Mouse (Mus musculus): ENCODE measurements at regions not wholly inside any gene's neighbourhood (a gene's known extent, or its start where the extent isn't known, plus 50 kb on each side); places are given as distances from the start of the nearest gene placed in this dataset.

DNA sequence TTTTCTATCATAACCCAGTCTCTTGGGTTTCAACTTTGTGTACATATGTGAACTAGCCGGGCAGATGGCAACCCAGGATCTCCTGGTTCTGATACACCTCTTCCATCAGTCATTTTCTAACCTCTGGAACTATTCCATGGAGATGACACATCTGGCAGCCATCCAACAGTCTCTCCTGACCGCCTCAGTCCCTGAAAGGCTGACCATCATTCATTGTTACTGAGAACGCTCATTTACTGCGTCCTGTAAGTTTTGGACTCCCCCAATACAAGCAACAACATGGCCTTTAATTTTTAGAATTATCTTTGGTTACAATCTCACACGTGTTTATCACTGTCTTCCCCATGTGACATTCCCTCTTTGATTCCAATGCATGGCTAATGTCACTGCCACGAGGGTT lies 166.8 kb downstream of the Hhipl2 start:
- WGBS = 70% methylated on average over 6 of the region's 6 CpGs
- Histone ChIP-seq H3K9me3 (ENCODE audit: control insufficient read depth, low read length) (no peaks in the 10 kb centered on the region), H3K27me3 (ENCODE audit: control insufficient read depth, insufficient read depth, low read length) (no peaks in the 10 kb centered on the region), H3K36me3 (ENCODE audit: control insufficient read depth, insufficient read depth, low read length) (no peaks in the 10 kb centered on the region), H3K4me3 (ENCODE audit: control insufficient read depth in 1 of 2, insufficient read depth in 1 of 2, low read depth in 1 of 2, low read length in 2 of 2) (no peak overlapping the region), H3K4me2 (ENCODE audit: low read length) (no peak overlapping the region), H3K9ac (ENCODE audit: low read length) (no peak overlapping the region), H3K27ac (replicated peaks in 1 of 2; ENCODE audit: control insufficient read depth in 1 of 2, insufficient read depth in 1 of 2, low read depth in 2 of 2, low read length in 2 of 2) (no peak overlapping the region), H3K4me1 (ENCODE audit: control insufficient read depth in 2 of 2, insufficient read depth in 2 of 2, low read length in 2 of 2) (no peaks in the 10 kb centered on the region)
- no peak for ATAC-seq (ENCODE audit: insufficient number of reproducible peaks, insufficient read depth, low FRiP score, low read depth)

DNA sequence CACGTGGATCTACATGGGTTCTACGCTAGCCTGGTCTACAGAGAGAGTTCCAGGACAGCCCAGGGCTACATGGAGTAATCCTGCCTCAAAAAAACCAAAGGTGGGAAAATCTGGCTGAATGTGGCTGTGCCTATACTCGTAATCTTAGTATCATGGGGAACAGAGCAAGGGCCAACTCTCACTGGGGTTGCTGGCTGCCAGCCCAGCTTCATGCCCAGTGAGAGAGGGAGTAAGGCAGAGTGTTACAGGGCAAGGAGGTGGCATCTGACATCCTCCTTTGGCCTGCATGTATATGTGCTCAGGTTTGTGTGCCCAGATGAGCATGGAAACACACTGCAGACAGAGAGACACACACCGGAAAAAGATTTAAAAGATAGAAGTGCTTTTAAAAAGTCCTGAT lies 168.4 kb downstream of the Hhipl2 start:
- Histone ChIP-seq H3K27ac (replicated peaks in 1 of 2; ENCODE audit: control insufficient read depth in 1 of 2, insufficient read depth in 1 of 2, low read depth in 2 of 2, low read length in 2 of 2) (no peak overlapping the region), H3K27me3 (ENCODE audit: control insufficient read depth, insufficient read depth, low read length) (no peaks in the 10 kb centered on the region), H3K9ac (ENCODE audit: low read length) (no peak overlapping the region), H3K4me1 (ENCODE audit: control insufficient read depth in 2 of 2, insufficient read depth in 2 of 2, low read length in 2 of 2) (no peaks in the 10 kb centered on the region), H3K36me3 (ENCODE audit: control insufficient read depth, insufficient read depth, low read length) (no peaks in the 10 kb centered on the region), H3K9me3 (ENCODE audit: control insufficient read depth, low read length) (no peaks in the 10 kb centered on the region), H3K4me3 (ENCODE audit: control insufficient read depth in 1 of 2, insufficient read depth in 1 of 2, low read depth in 1 of 2, low read length in 2 of 2) (no peak overlapping the region), H3K4me2 (ENCODE audit: low read length) (no peak overlapping the region)
- whole genome bisulfite sequencing = 67% methylated on average over 4 of the region's 4 CpGs
- no peak for ATAC-seq (ENCODE audit: insufficient number of reproducible peaks, insufficient read depth, low FRiP score, low read depth)

DNA sequence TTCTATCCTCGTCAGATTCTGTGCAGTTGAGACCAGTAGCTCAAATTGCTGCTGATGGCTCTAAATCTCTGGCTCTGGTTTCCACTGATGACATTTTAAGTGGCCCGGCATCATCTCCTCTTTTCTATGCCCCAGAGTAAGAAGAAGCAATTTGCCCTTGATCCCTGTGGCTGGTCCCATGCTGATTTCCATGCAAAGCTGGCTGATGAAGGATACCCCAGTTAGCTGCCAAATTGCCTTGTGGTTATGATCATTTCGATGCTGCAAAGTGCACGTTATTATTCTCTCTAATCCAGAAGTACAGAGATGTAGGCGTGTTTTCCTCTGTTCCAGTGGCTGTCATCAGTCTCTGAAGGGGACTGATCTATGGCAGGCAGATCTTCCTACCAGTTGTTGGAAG lies 177.3 kb downstream of the Hhipl2 start:
- no peaks in the 10 kb centered on the region for H3K9me3 ChIP-seq (ENCODE audit: control insufficient read depth, low read length)
- H3K36me3 ChIP-seq (ENCODE audit: control insufficient read depth, insufficient read depth, low read length) = no peaks in the 10 kb centered on the region
- WGBS = 57% methylated on average over 5 of the region's 5 CpGs
- H3K27ac ChIP-seq (replicated peaks in 1 of 2; ENCODE audit: control insufficient read depth in 1 of 2, insufficient read depth in 1 of 2, low read depth in 2 of 2, low read length in 2 of 2) = no peak overlapping the region
- H3K4me3 ChIP-seq (ENCODE audit: control insufficient read depth in 1 of 2, insufficient read depth in 1 of 2, low read depth in 1 of 2, low read length in 2 of 2) = no peak overlapping the region
- ATAC-seq (ENCODE audit: insufficient number of reproducible peaks, insufficient read depth, low FRiP score, low read depth) = no peak
- H3K9ac ChIP-seq (ENCODE audit: low read length) = no peak overlapping the region
- H3K4me1 ChIP-seq (ENCODE audit: control insufficient read depth in 2 of 2, insufficient read depth in 2 of 2, low read length in 2 of 2) = no peaks in the 10 kb centered on the region
- H3K4me2 ChIP-seq (ENCODE audit: low read length) = no peak overlapping the region
- H3K27me3 ChIP-seq (ENCODE audit: control insufficient read depth, insufficient read depth, low read length) = no peaks in the 10 kb centered on the region

DNA sequence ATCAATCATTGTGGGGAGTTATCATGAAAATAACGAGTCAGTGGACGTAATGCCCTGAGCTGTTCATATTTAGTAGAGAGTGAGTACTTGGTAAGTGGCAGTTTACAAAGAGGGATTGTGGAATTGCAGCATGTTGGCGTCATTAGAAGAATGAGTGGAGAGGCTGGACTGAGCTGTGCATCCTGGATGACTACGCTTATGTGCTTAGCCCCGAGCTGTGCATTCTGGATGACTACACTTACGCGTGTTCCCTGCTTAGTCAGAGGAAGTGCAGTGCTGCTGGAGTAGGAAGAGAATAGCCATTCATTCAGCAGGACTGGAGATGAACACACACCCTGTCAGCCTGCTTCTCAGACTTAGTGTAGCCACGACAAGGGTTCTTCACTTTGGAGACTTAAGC lies 182.5 kb downstream of the Hhipl2 start:
- 68% methylated on average over 8 of the region's 8 CpGs for WGBS
- H3K9ac ChIP-seq (ENCODE audit: low read length) = no peak overlapping the region
- no peak overlapping the region for H3K27ac ChIP-seq (replicated peaks in 1 of 2; ENCODE audit: control insufficient read depth in 1 of 2, insufficient read depth in 1 of 2, low read depth in 2 of 2, low read length in 2 of 2)
- H3K4me2 ChIP-seq (ENCODE audit: low read length) = no peak overlapping the region
- no peaks in the 10 kb centered on the region for H3K27me3 ChIP-seq (ENCODE audit: control insufficient read depth, insufficient read depth, low read length)
- H3K4me1 ChIP-seq (ENCODE audit: control insufficient read depth in 2 of 2, insufficient read depth in 2 of 2, low read length in 2 of 2) = no peaks in the 10 kb centered on the region
- H3K9me3 ChIP-seq (ENCODE audit: control insufficient read depth, low read length) = no peaks in the 10 kb centered on the region
- H3K36me3 ChIP-seq (ENCODE audit: control insufficient read depth, insufficient read depth, low read length) = no peaks in the 10 kb centered on the region
- H3K4me3 ChIP-seq (ENCODE audit: control insufficient read depth in 1 of 2, insufficient read depth in 1 of 2, low read depth in 1 of 2, low read length in 2 of 2) = no peak overlapping the region
- no peak for ATAC-seq (ENCODE audit: insufficient number of reproducible peaks, insufficient read depth, low FRiP score, low read depth)

DNA sequence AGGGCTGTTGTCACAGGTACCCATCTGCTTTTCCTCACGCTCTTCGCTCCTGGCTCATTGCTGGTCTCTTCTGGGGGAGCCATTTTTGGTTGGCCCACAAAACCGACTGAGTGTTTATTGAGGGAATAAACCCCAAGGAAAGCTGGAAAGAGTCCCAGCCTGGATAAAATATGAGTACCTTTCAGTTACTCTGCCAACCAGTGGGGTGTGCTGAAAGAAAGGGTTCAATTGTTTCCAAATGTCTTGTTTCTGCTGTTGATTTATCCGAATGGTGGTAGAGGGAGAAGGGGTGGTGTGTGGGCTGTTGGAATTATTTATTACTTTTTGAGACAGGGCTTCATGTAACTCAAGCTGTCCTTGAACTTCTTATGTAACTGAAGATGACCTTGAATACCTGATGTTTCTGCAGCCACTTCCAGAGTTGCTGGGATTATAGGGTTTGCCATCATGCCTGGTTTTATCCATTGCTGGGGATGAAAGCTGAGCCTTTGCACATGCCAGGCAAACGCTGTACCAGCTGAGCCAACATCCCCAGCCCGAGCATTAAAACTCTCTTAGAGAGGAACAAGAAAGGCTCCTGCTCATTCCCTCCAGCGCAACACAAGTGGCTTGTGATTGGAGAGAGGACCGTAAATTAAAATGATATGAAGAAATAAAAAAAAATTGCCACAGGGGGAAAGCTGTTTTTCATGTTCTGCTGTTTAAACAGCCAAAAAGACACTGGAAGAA lies 194.1 kb downstream of the Hhipl2 start:
- 74% methylated on average over 8 of the region's 8 CpGs for WGBS
- Histone ChIP-seq H3K4me1 (ENCODE audit: control insufficient read depth in 2 of 2, insufficient read depth in 2 of 2, low read length in 2 of 2) (no peaks in the 10 kb centered on the region), H3K9ac (ENCODE audit: low read length) (no peak overlapping the region), H3K4me3 (ENCODE audit: control insufficient read depth in 1 of 2, insufficient read depth in 1 of 2, low read depth in 1 of 2, low read length in 2 of 2) (no peak overlapping the region), H3K36me3 (ENCODE audit: control insufficient read depth, insufficient read depth, low read length) (no peaks in the 10 kb centered on the region), H3K27ac (replicated peaks in 1 of 2; ENCODE audit: control insufficient read depth in 1 of 2, insufficient read depth in 1 of 2, low read depth in 2 of 2, low read length in 2 of 2) (no peak overlapping the region), H3K27me3 (ENCODE audit: control insufficient read depth, insufficient read depth, low read length) (no peaks in the 10 kb centered on the region), H3K4me2 (ENCODE audit: low read length) (no peak overlapping the region), H3K9me3 (ENCODE audit: control insufficient read depth, low read length) (no peaks in the 10 kb centered on the region)
- no peak for ATAC-seq (ENCODE audit: insufficient number of reproducible peaks, insufficient read depth, low FRiP score, low read depth)

DNA sequence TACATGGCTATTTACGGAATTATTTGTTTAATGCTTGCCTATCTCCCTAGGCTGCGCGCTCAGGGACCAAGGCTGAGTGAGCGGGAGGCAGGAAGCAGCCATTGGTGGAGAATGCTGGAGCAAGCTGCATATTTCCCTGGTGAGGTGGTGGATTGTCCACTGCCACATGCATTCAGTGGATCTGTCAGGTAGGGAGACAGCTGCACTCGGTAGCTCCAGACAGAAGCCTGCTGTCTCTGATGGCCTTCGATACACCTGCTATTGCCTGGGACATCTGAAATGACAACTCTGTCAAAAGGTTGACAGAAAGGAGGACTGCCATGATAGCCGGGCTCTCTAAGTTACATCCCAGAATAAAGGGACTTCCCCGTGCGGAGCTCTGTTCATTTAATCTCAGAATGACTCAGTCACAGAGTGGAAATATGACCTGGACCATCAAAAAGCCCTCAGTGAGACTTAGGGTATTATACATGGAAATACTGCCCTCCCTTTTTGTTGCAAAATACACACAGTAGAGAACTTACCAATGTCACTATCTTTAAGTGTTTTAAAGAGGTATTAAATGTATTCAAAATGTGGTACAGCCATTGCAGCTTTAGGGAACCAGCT lies 201.5 kb downstream of the Hhipl2 start:
- Histone ChIP-seq H3K9ac (ENCODE audit: low read length) (no peak overlapping the region), H3K27ac (replicated peaks in 1 of 2; ENCODE audit: control insufficient read depth in 1 of 2, insufficient read depth in 1 of 2, low read depth in 2 of 2, low read length in 2 of 2) (no peak overlapping the region), H3K4me2 (ENCODE audit: low read length) (no peak overlapping the region), H3K36me3 (ENCODE audit: control insufficient read depth, insufficient read depth, low read length) (no peaks in the 10 kb centered on the region), H3K4me3 (ENCODE audit: control insufficient read depth in 1 of 2, insufficient read depth in 1 of 2, low read depth in 1 of 2, low read length in 2 of 2) (no peak overlapping the region), H3K27me3 (ENCODE audit: control insufficient read depth, insufficient read depth, low read length) (no peaks in the 10 kb centered on the region), H3K4me1 (ENCODE audit: control insufficient read depth in 2 of 2, insufficient read depth in 2 of 2, low read length in 2 of 2) (no peaks in the 10 kb centered on the region), H3K9me3 (ENCODE audit: control insufficient read depth, low read length) (no peaks in the 10 kb centered on the region)
- WGBS = 64% methylated on average over 9 of the region's 9 CpGs
- ATAC-seq (ENCODE audit: insufficient number of reproducible peaks, insufficient read depth, low FRiP score, low read depth) = no peak

DNA sequence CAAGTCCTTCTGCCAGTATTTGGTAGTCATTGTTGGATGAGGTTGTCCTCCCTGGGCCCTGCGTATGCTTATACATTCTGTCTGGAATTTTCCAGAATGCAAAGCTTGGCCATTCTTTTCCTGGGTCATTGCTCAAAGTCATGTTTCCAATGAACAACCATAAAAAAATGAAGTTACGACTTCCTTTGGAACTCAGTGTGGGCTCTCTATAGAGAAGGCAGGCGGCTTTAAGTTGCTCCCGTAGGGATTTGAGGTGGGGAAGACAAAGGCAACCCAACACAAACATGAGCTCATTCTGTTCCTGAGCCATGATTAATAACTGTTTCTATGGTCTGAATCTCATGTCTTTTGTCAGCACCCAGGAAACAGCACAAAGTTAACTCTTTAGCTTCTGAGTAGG lies 204.3 kb downstream of the Hhipl2 start:
- no peak for ATAC-seq (ENCODE audit: insufficient number of reproducible peaks, insufficient read depth, low FRiP score, low read depth)
- H3K4me1 ChIP-seq (ENCODE audit: control insufficient read depth in 2 of 2, insufficient read depth in 2 of 2, low read length in 2 of 2) = no peaks in the 10 kb centered on the region
- no peak overlapping the region for H3K4me3 ChIP-seq (ENCODE audit: control insufficient read depth in 1 of 2, insufficient read depth in 1 of 2, low read depth in 1 of 2, low read length in 2 of 2)
- H3K9me3 ChIP-seq (ENCODE audit: control insufficient read depth, low read length) = no peaks in the 10 kb centered on the region
- no peak overlapping the region for H3K9ac ChIP-seq (ENCODE audit: low read length)
- 79% methylated on average over 4 of the region's 4 CpGs for WGBS
- H3K27ac ChIP-seq (replicated peaks in 1 of 2; ENCODE audit: control insufficient read depth in 1 of 2, insufficient read depth in 1 of 2, low read depth in 2 of 2, low read length in 2 of 2) = no peak overlapping the region
- H3K27me3 ChIP-seq (ENCODE audit: control insufficient read depth, insufficient read depth, low read length) = no peaks in the 10 kb centered on the region
- no peaks in the 10 kb centered on the region for H3K36me3 ChIP-seq (ENCODE audit: control insufficient read depth, insufficient read depth, low read length)
- no peak overlapping the region for H3K4me2 ChIP-seq (ENCODE audit: low read length)

DNA sequence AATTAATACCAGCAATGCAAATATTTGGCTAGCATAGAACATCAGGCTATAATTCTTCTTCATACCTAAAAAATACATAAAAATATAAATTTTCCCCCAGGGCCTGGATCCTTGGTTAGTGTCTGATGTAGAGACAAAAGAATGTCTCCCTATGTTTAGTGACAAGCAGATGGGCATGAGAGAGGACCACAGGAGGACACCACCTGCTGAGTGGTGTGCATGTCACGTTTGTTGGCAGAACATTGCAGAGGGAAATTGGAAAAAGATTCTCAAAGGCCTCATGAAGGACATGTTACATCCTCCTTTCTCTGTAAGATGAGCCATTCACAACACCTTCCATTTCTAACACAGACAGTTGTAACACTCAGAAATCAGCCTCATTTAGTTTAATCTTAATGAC lies 206.3 kb downstream of the Hhipl2 start:
- H3K4me3 ChIP-seq (ENCODE audit: control insufficient read depth in 1 of 2, insufficient read depth in 1 of 2, low read depth in 1 of 2, low read length in 2 of 2) = no peak overlapping the region
- 50% methylated on average over 1 of the region's 1 CpGs for WGBS
- H3K9me3 ChIP-seq (ENCODE audit: control insufficient read depth, low read length) = no peaks in the 10 kb centered on the region
- no peaks in the 10 kb centered on the region for H3K27me3 ChIP-seq (ENCODE audit: control insufficient read depth, insufficient read depth, low read length)
- no peak overlapping the region for H3K4me2 ChIP-seq (ENCODE audit: low read length)
- H3K4me1 ChIP-seq (ENCODE audit: control insufficient read depth in 2 of 2, insufficient read depth in 2 of 2, low read length in 2 of 2) = no peaks in the 10 kb centered on the region
- no peak overlapping the region for H3K27ac ChIP-seq (replicated peaks in 1 of 2; ENCODE audit: control insufficient read depth in 1 of 2, insufficient read depth in 1 of 2, low read depth in 2 of 2, low read length in 2 of 2)
- no peak for ATAC-seq (ENCODE audit: insufficient number of reproducible peaks, insufficient read depth, low FRiP score, low read depth)
- no peak overlapping the region for H3K9ac ChIP-seq (ENCODE audit: low read length)
- no peaks in the 10 kb centered on the region for H3K36me3 ChIP-seq (ENCODE audit: control insufficient read depth, insufficient read depth, low read length)

Measured in heart, embryonic 14.5 days (tissue).